Mouse (Mus musculus): ENCODE data around the gene Cerkl. TPM values are rescaled to one million over a fixed set of nuclear protein-coding genes. Genes with fewer than 3 reads are reported as not detected.

Cerkl gene
- total RNA-seq, 2 experiments from 2014 or later: 3.6 to 3.9 TPM

DNA sequence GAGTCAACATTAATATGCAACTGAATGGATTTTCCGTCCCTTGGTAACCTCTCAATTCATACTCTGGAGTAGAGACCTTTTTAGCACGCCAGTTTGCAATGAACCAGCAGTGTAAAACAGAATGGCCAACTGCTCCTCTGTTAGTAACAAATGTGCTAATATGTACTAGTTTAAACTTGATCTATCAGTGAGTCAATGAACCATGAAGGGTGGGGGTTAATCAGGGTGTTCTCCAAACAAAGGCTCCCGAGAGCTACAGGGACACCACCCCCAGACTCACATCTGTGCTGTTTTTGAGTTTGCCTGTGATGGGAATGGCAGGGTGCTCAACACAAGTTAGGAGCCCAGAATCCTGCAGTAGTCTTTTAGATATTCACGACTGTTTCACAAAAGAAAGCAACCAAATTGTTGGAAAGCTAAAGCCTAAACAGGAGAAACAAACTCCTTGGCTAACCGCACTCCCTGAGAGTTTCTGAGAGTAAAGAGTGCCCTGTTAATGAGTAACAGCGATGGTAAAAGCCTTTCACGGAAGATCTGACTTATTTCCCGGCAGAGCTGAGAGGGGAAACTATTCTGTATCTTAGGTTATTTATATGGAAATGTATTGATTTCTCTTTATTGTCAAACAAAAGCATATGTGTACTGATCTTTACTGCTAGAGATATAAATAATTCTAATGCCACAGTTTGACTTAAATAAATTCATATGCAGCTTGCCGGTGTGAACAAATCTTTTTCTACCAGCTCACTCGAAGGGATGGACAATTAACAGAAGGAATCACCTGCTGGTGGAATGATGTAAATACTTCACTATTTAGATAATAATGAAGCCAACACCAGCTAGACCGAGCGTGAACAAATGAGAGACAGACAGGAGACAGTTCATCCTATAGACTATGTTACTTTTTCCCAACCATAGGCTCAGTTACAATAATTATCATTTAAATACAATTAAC, 77.2 kb downstream of the Cerkl start:
- intact Hi-C loops (cut with DNase I): loop anchor here (10.0 kb wide), 1 partner anchor 405 kb away; no protein-coding TSS in a partner anchor
- no peak for DNase-seq (ENCODE audit: low spot score in 2 of 2)

DNA sequence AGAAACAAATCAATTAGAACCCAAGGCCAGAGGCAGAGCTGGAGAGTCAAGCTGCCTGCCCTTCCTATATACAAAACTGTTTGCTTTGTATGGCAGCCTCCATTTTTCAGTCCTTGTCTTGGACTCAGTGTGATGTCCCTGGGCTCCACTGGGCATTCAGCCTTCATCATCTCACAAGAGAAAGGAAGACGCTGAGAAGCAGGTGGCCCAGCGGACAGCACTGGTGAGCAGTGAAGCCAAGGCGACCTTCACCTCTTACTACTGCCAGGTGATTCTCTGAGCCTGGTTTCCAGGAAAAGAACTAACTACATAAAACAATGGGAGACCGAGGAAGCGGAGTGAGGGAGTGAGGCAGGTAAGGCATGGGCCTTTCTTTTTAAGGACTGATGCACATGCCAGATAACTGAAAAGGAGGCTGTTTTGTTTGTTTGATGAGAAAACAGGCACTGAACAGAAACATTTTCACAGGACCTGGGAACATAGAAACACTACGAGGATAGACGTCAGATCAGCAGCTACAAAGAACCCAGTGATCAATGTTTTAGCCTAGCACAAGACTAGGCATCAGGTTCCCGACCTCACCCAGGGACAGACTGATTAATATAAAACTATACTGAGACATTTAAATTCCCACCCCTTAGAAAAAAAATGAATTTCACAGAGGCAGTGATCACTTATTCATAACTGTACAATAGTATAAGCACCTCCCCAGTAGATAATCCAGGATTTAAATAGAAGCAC, 78.1 kb downstream of the Cerkl start:
- intact Hi-C loops (cut with DNase I): loop anchor here (10.0 kb wide), 1 partner anchor 406 kb away; no protein-coding TSS in a partner anchor
- DNase-seq (ENCODE audit: low spot score in 2 of 2): no peak

DNA sequence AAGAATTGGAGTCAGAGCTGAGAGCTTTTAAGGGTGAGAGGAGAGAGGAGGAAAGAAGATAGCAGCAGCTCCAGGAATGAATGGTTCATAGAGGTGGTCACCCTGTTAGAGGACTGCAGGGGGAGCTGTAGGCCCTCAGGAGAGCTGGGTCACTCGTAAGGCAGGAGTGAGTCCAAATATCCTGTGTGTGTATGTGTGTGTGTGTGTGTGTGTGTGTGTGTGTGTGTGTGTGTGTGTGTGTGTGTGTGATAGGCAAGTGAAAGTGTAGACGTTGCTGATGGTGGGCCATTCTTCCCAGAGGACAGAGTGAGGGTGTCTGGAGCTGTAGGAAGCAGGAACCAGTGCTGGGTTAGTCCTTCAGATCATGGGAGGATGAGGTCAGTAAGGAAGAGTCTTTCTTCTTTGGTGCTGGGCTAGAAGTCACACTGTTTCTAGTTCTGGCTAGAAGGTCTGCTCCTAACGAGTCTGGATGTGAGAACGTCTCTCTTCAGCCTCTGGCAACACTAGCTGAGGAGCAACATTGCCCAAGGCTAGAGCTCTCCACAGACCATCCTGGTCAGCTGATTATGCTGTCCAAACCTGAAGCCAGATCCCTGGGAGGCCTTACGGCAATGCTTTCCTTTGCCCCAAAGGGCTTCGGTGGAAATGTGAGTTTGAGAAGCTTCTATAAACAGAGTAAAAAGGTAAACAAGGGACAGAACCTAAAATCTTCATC, 83.9 kb downstream of the Cerkl start:
- DNase-seq (ENCODE audit: low spot score in 2 of 2): peak in 1 of 2 experiments; percentile 8
- intact Hi-C loops (cut with DNase I): loop anchor here (5.0 to 10.0 kb wide), 2 partner anchors 125 to 412 kb away; no protein-coding TSS in a partner anchor

DNA sequence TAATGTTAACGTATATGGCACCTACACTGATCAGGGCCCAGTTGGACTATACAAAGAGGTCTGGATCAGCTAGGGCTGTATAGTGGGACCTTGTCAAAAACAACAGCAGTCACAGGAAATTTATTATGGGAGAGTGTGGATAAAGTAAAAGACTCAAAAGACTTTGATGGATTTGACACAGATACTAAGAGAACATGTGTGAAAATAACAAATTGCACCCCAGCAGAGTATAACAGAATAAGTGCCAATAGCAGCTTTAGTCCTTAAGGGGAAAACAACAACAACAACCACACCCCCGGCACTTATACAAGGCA, 84.5 kb downstream of the Cerkl start:
- DNase-seq (ENCODE audit: low spot score in 2 of 2): no peak
- intact Hi-C loops (cut with DNase I): loop anchor here (5.0 to 10.0 kb wide), 2 partner anchors 125 to 413 kb away; no protein-coding TSS in a partner anchor

DNA sequence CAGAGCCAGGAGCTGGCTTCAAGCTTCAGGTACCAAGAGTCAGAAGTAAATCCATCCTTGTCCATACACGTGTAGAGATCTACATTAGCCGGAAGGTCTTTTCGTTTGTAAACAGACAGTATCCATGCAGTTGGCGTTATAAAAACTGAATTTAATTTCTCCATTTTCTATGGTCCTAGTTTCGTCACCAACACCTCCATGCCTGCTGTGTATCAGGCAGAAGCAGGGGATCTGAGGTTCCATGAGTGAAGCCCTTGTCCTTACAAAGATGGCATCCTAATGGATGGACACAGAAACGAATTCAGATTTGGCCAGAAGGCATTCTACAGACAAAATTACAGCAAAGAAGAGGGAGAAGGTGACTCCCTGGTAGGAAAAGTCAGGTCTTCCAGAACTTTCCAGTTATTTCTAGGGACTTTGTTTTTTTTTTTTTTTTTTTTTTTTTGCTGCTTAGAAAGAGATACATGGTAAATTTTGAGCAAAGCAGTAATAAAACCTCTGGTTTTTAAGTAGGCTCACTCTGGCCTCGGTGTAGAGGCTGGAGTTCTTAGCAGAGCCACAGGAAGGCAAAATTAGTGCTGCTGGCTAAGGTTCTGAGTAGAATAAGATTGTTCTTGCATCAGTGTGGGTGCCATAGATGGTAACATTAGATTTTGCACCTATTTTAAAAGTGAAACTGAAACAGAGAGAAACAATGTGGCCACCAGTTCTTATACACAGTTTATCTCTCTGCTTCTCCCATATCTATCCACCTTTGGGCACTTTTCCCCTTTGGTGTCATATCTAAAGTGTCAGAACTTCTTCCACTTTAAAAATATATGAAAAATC, 85.0 kb downstream of the Cerkl start:
- intact Hi-C loops (cut with DNase I): loop anchor here (5.0 to 10.0 kb wide), 2 partner anchors 126 to 413 kb away; no protein-coding TSS in a partner anchor
- DNase-seq (ENCODE audit: low spot score in 2 of 2): no peak

DNA sequence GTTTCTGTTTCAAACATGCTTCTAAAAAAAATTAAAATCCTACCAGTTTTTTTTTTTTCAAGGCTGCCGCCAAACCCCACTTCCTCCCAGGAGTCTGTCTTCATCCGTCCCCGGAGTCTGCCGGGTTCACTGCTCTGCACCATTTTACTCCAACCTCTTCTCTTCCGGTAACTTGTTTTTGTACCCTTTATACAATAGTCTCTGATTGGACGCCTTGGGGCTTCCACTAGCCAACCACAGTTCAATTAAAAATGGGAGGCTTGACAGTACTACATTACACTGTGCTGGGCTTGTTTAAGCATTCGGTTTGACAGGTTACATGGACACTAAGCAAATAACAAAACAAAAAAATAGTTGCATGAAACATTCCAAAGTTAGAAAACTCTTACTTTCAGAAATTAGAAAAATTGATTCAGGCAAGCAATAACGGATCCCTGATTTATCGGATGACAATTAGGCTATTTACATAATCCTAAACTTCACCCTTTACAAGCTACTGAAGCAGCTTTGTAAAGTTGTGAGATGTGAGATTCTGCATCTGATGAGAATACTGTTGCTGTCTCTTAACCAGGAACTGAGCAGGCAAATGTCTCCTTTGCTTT, 85.8 kb downstream of the Cerkl start:
- intact Hi-C loops (cut with DNase I): loop anchor here (5.0 to 10.0 kb wide), 2 partner anchors 126 to 414 kb away; no protein-coding TSS in a partner anchor
- peak in 1 of 2 experiments; percentile 11 for DNase-seq (ENCODE audit: low spot score in 2 of 2)

DNA sequence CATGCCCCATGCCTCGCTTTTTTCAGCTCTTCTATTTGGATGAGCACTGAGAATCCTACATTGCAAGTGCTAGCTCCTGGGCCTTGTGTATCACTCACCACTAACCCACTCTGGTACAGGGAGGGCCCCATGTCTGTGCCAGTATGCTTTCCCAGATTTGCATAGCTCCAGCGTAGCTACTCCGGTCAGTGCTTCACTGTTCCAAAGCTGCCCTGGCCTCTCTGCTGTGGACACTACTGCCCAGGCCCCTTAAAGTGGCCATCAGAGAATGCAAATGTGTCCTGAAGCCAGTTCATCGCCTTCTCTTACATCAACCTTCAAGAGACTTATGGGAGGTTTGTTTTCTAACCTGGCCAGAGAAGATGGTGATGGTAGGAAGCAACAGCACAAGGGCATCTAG, 86.7 kb downstream of the Cerkl start:
- no peak for DNase-seq (ENCODE audit: low spot score in 2 of 2)
- intact Hi-C loops (cut with DNase I): loop anchor here (5.0 to 10.0 kb wide), 2 partner anchors 127 to 415 kb away; no protein-coding TSS in a partner anchor

DNA sequence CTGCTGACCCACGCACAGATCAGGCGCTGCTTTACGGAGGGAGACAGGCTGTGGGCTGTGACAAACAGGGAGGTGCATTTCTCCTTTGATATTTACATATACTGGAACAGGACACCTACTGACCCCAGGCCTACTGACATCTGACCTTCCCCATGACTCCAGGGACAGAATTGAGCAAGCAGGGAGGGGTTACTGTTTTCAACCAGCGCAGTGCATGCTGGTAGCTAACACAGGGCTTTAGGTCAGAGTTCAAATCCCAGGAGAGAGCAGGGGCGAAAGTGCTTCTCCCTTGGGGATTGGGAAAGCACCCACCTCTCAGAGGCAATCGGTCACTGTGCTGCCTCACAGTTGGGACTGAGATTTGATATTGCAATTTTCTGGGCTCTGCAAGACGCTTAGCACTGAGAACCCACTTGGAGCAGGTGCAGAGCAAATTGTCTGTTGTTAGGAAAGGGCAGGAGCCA, 87.5 kb downstream of the Cerkl start:
- DNase-seq (ENCODE audit: low spot score in 2 of 2): no peak
- intact Hi-C loops (cut with DNase I): no loop called here

DNA sequence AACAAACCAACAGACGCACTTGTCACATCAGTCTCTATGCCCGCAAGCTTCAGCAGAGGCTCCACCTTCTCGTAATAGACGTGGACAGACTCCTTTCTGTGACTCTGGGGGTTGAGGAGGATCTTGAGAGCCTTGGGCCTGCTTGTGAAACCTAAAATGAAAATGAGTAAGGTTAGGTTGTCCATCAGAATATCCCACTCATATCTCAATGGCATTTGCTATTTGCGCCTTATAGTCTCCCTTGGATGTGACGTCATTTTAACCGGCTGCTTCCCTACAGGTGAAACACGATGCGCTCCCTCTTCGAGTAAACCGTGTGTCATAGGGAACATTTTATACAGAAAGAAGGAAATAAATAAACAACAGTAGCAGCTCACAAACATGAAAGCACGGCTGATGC, 87.9 kb downstream of the Cerkl start:
- intact Hi-C loops (cut with DNase I): no loop called here
- no peak for DNase-seq (ENCODE audit: low spot score in 2 of 2)

DNA sequence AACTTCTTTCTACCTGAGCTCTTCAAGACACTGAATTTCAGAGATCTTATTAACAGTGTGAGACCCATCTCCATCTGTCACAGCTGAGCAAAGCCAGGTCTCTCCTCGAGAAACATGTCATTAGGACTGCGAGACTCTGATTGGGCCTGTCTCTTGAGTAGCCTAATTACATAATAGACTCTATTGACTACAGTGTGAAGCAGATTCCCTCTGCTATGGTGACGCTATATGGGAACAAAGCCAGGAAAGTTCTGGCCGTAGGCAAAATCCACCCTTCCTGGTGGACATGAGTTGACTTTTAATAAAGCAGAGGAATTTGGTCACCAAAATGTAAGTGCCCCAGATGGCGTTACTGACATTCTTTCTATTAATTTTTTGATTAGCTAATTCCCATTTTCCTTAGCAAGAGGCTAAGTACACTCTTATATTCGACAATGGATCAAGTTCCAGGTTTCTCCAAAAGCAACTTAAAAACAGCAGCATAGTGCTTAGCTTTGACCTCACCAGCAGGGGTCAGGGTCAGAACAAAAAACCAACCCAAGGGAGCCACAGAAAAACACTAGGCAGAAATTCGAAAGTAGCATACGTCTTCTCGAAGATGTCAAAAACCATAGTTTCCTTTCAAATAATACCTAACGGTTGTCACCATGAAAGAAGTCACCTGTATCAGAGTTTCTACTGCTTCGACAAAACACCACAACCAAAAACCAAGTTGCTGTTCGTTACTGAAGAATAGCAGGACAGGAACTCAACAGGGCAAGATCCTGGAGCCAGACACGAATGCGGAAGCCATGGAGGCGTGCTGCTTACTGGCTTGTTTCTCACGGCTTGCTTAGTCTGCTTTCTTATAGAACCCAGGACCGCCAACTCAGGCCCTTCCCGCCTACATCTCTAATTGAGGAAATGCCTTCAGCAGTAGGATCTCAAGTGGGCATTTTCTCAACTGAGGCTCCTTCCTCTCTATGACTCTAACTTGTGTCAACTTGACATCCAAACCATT, 88.8 kb downstream of the Cerkl start:
- DNase-seq (ENCODE audit: low spot score in 2 of 2): no peak
- intact Hi-C loops (cut with DNase I): no loop called here

DNA sequence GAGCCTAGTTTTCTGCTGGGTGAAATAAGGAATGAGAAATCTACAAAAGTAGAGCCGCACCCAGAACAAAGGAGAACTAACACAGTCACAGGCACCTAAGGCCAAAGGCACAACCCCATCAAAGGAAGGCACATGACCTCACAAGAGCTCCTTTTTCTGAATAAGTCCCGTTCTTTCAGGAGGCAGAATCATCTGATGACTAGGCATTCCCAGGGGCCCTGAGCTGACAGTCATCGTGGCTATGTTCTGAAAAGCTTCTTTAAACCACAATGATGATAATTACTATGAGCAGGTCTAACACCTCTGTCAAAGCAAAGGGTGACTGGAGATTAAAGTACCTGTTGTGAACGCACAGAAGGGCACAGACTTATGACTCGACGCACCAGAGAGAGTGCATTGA, 92.7 kb downstream of the Cerkl start:
- DNase-seq (ENCODE audit: low spot score in 2 of 2): no peak
- intact Hi-C loops (cut with DNase I): no loop called here

DNA sequence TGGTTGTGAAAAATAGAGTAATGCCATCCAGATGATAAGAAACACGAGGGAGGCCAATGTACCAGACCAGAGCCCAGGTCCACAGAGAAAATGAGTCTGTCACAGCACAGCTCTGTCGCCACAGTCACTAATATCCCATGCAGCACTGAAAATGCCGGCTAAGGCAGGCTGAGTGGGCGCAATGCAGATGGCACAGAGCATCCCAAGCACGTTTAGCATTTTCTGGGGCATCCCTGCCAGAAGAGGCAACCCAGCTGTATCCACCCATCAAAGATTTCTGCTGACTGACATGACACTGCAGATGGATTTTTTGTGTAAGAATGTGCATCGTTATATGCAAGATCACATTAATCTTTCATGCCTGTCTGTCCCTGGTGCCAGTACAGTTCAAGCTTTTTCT, 94.6 kb downstream of the Cerkl start:
- peak; percentile 35 to 74 for DNase-seq (ENCODE audit: low spot score in 2 of 2)
- intact Hi-C loops (cut with DNase I): no loop called here

DNA sequence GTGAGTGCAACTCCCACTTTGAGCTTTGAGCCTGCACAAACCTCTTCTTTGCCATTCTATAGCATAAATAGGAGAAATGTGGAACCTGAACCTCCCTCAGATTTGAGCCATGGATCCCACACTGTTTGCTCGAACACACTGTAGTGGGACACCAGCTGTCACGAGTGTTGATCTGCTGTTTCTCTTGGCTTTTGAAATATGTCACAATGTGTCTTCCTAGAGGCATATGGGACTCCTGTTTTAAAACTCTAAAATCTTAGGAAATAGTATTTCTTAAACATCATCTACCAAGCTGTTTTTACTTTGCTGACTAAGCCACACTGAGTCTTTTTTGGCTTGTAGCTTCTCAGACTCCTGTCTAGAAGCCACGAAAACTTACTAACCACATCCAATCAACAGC, 98.8 kb downstream of the Cerkl start:
- intact Hi-C loops (cut with DNase I): loop anchor here (5.0 kb wide), 1 partner anchor 99 kb away; the partner anchor contains the start of genes Cerkl and Neurod1
- DNase-seq (ENCODE audit: low spot score in 2 of 2): peak; percentile 20 to 68

DNA sequence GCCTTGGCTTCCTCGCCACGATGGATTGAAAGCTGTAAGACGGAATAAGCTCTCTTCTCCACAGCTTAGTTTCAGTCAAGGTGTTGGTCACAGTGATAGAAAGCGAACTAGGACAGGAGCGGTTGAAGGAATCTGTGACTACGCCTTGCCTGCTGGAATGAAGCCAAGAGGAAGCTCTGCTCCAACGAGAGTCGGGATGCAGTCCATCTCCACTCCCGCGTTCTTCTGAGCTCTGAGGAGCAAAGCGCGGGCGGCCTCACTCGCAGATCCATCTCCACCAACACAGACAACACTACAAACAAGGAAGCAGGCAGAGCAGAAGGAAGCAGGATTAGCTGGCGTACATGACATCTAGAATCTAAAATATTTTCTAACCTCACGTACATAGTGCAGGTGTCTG, 101.8 kb downstream of the Cerkl start:
- intact Hi-C loops (cut with DNase I): loop anchor here (2.0 to 5.0 kb wide), 2 partner anchors 46 to 103 kb away; partner anchors contain the start of genes Cerkl and Neurod1
- DNase-seq (ENCODE audit: low spot score in 2 of 2): peak in 1 of 2 experiments; percentile 79

DNA sequence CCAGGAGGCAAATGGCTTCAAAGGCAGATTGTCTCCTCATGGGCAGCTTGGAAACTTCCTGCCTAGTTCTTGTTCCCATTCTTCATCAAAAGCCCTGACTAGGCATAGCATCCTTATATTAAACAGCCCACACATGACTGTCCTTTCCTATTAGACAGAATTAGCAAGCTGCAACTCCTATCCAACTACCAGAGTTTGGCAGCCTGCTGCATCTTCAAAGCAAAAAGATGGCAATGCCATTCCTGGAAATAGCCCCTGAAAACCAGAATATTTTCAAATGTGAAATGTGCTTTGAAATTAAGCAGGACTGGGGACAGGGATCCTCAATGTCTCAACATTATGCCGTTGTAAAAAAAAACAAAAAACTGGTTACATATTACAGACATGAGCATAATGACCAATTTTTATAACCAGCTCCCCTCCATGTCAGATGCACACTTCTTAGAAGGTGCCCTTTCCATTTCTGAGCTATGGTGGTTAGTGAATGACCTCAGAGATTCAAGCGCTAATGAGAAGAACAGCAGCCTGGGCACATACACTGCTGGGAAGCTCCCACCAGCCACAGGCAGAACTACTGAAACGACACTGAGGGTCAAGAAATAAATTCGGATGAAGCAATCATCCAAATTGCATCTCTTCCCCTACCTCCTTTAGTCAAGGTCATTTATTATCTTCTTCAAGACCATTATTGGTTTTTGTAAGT, 104.3 kb downstream of the Cerkl start:
- intact Hi-C loops (cut with DNase I): no loop called here

More for the DNA sequence above, 104.3 kb downstream of the Cerkl start:
- DNase-seq (ENCODE audit: low spot score in 2 of 2): no peak

Measured in left cerebral cortex, postnatal 25 days (tissue).